Mouse (Mus musculus): Measurements from ENCODE around the gene Trcg1. TPM values are rescaled to one million over a fixed set of nuclear protein-coding genes. Genes with fewer than 3 reads are reported as not detected.
A peak's percentile ranks its signal among the peaks of the same experiment; 100 is the strongest.
"Not testable (repeated sequence)": the region's sequence is repeated elsewhere in the genome, so short reads cannot be mapped to it uniquely, and the experiment has no call there.

Trcg1 gene
- polyA plus RNA-seq (2014; fragmentation: Nextera tagmentation; extraction: Ambion mirVana), result not detected in 2 replicates

DNA sequence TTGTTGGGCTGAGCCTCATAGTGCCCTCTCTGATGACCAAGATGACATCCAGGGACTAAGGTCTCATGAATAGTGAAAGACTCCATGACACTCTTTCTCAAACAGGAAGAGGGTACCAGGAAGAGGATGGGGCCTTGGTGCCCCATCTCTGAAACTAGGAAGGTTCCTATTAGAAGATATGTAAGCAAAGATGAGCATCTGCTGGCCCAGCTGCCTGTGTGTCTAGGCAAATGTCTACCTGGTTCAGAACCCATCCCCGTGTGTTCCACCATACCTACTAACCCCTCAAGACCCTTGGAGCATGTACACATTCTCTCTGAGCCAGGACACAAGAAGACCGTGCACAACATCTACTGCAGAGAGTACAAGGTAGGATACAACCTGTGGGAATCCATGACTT is at the start of gene Trcg1:
TSS of gene Trcg1 (plus strand) at position 301 of the 400 bp plus-strand sequence.
- DNase-seq (ENCODE audit: low spot score), result no peak
- 75% methylated on average over 2 of the region's 2 CpGs for WGBS
- H3K36me3 ChIP-seq (ENCODE audit: control insufficient read depth, insufficient read depth, low read length), result no peaks in the 10 kb centered on the region
- H3K27ac ChIP-seq (replicated peaks; ENCODE audit: low read depth, low read length), result no peak within 1 kb of the TSS
- H3K4me2 ChIP-seq (ENCODE audit: low read depth, low read length), result no peak within 1 kb of the TSS
- no peak for ATAC-seq (ENCODE audit: low read depth)
- no peaks in the 10 kb centered on the region for H3K9me3 ChIP-seq (ENCODE audit: control insufficient read depth, low read length)
- no peaks in the 10 kb centered on the region for H3K4me1 ChIP-seq (ENCODE audit: control insufficient read depth, insufficient read depth, low read length)
- H3K9ac ChIP-seq (ENCODE audit: low read depth, low read length), result no peak within 1 kb of the TSS
- H3K4me3 ChIP-seq (ENCODE audit: low read depth, low read length), result no peak within 1 kb of the TSS
- H3K27me3 ChIP-seq (replicated peaks; ENCODE audit: control insufficient read depth, insufficient read depth, low read length), result no peaks in the 10 kb centered on the region

DNA sequence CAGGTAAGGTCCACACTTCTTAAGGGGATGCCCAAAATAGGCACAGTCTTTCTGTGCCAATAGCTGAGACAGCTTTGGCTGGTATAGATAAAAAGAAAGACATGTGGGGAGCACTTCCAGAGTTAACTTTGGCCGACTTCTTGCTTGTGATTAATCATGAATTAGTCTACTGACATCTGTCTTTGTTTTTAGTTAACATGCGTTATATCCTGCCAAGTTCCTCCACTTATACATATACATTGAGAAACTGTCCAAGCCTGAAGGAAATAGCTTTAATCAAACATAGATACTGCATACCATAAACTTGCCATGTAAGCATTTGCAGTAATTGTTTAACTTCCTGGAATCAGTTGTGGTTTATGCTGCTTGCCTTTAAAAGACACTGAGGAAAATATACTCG is 39.6 kb upstream of the Trcg1 start:
- 52% methylated on average over 3 of the region's 3 CpGs for WGBS
- no peak overlapping the region for H3K27ac ChIP-seq (replicated peaks; ENCODE audit: low read depth, low read length)
- H3K36me3 ChIP-seq (ENCODE audit: control insufficient read depth, insufficient read depth, low read length), result no peaks in the 10 kb centered on the region
- peak; percentile 23 for DNase-seq (ENCODE audit: low spot score)
- H3K9ac ChIP-seq (ENCODE audit: low read depth, low read length), result no peak overlapping the region
- no peaks in the 10 kb centered on the region for H3K27me3 ChIP-seq (replicated peaks; ENCODE audit: control insufficient read depth, insufficient read depth, low read length)
- no peak for ATAC-seq (ENCODE audit: low read depth)
- H3K4me3 ChIP-seq (ENCODE audit: low read depth, low read length), result no peak overlapping the region
- no peaks in the 10 kb centered on the region for H3K9me3 ChIP-seq (ENCODE audit: control insufficient read depth, low read length)
- H3K4me1 ChIP-seq (ENCODE audit: control insufficient read depth, insufficient read depth, low read length), result no peaks in the 10 kb centered on the region
- no peak overlapping the region for H3K4me2 ChIP-seq (ENCODE audit: low read depth, low read length)

DNA sequence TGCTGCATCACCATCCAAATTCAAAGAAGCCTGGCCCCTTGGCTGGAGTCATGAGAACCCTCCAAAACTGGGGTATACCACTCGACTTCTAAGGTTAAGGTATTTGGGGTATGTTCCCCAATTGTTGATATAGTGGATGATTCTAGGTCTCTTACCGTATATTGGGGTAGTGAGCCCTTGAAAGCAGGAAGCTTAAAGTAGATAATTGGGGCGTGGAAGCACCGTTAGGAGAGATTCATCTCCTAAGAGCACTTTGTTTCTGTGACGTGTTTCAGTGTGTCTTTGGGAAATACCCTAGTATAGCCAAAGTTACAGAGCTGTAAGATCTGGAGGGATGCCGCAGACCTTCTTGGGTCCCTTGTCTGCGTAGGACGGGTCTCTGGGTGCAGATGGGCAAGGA is 38.9 kb upstream of the Trcg1 start:
- no peak overlapping the region for H3K9ac ChIP-seq (ENCODE audit: low read depth, low read length)
- 77% methylated on average over 8 of the region's 8 CpGs for WGBS

DNA sequence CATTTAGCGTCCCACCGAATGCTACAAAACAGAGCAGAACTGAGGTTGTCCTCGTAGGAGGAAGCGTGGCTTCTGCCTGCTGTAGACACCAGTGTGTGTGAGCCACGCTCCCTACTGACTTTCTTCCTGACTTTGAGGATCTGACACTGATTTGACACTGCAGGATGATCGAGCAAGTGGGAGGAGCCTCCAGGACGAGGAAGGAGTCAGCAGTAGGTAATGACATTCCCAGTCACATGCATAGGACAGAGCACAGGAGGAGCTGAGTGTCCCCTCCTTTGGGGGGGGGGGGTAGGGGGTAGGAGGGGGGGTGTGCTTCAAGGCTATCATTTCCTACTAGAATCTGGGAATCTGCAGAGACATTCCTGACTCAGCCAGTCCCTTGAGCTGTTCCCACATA is 33.4 kb upstream of the Trcg1 start:
- Histone ChIP-seq H3K9me3 (ENCODE audit: control insufficient read depth, low read length) (no peaks in the 10 kb centered on the region), H3K9ac (ENCODE audit: low read depth, low read length) (no peak overlapping the region), H3K4me1 (ENCODE audit: control insufficient read depth, insufficient read depth, low read length) (no peaks in the 10 kb centered on the region), H3K27me3 (replicated peaks; ENCODE audit: control insufficient read depth, insufficient read depth, low read length) (no peaks in the 10 kb centered on the region), H3K4me2 (ENCODE audit: low read depth, low read length) (no peak overlapping the region), H3K4me3 (ENCODE audit: low read depth, low read length) (no peak overlapping the region), H3K27ac (replicated peaks; ENCODE audit: low read depth, low read length) (no peak overlapping the region), H3K36me3 (ENCODE audit: control insufficient read depth, insufficient read depth, low read length) (no peaks in the 10 kb centered on the region)
- no peak for ATAC-seq (ENCODE audit: low read depth)
- 74% methylated on average over 7 of the region's 7 CpGs for WGBS
- DNase-seq (ENCODE audit: low spot score), result no peak

More for the DNA sequence above, 38.9 kb upstream of the Trcg1 start:
- Histone ChIP-seq H3K4me1 (ENCODE audit: control insufficient read depth, insufficient read depth, low read length) (no peaks in the 10 kb centered on the region), H3K27ac (replicated peaks; ENCODE audit: low read depth, low read length) (no peak overlapping the region), H3K4me3 (ENCODE audit: low read depth, low read length) (no peak overlapping the region), H3K27me3 (replicated peaks; ENCODE audit: control insufficient read depth, insufficient read depth, low read length) (no peaks in the 10 kb centered on the region), H3K9me3 (ENCODE audit: control insufficient read depth, low read length) (no peaks in the 10 kb centered on the region), H3K4me2 (ENCODE audit: low read depth, low read length) (no peak overlapping the region), H3K36me3 (ENCODE audit: control insufficient read depth, insufficient read depth, low read length) (no peaks in the 10 kb centered on the region)
- ATAC-seq (ENCODE audit: low read depth), result no peak
- DNase-seq (ENCODE audit: low spot score), result no peak

DNA sequence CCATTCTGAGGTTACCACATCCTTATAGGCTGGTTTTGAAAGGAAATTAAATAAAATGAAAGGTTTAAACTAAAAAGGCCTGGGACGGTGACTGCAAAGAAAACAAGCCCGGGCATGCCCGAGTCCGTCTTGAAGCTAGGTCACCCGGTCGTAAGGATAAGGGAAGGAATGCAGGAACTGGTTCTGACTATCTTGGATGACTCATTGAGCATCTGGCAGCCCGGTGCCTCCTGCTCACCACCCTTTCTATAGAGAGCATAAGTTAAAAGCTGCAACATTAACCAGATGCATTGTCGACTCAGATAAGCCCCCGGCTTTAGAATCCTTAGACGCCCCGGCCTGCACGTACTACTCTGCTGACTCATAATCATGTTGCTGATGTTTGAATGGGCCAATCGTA is 32.8 kb upstream of the Trcg1 start:
- H3K4me1 ChIP-seq (ENCODE audit: control insufficient read depth, insufficient read depth, low read length); H3K4me3 ChIP-seq (ENCODE audit: low read depth, low read length); H3K9ac ChIP-seq (ENCODE audit: low read depth, low read length); H3K4me2 ChIP-seq (ENCODE audit: low read depth, low read length); ATAC-seq (ENCODE audit: low read depth); H3K36me3 ChIP-seq (ENCODE audit: control insufficient read depth, insufficient read depth, low read length); H3K9me3 ChIP-seq (ENCODE audit: control insufficient read depth, low read length); H3K27ac ChIP-seq (replicated peaks; ENCODE audit: low read depth, low read length); DNase-seq (ENCODE audit: low spot score); H3K27me3 ChIP-seq (replicated peaks; ENCODE audit: control insufficient read depth, insufficient read depth, low read length): not testable (repeated sequence)
- WGBS, result 84% methylated on average over 12 of the region's 13 CpGs

DNA sequence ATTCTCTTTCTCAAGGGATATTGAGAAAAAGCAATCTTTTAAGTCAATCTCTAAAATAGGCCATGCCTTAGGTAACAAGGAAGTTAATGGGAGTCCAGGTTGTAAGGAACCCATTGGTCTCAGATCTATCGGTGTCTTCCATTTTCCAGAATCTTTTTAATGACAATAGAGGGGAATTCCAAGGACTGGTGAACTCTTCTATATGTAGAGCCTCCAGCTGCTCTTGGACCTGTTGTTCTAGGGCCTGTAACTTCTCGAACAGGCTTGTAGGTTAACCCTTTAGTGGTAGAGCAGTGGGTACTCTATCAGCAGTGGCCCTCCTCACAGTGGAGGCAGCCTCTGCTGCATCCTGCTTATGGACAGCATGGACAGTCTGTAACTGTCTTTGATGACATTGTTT is 29.5 kb upstream of the Trcg1 start:
- WGBS, result 56% methylated on average over 2 of the region's 2 CpGs
- Histone ChIP-seq H3K9me3 (ENCODE audit: control insufficient read depth, low read length) (no peaks in the 10 kb centered on the region), H3K4me3 (ENCODE audit: low read depth, low read length) (no peak overlapping the region), H3K4me2 (ENCODE audit: low read depth, low read length) (no peak overlapping the region), H3K27me3 (replicated peaks; ENCODE audit: control insufficient read depth, insufficient read depth, low read length) (no peaks in the 10 kb centered on the region), H3K9ac (ENCODE audit: low read depth, low read length) (no peak overlapping the region), H3K36me3 (ENCODE audit: control insufficient read depth, insufficient read depth, low read length) (no peaks in the 10 kb centered on the region), H3K27ac (replicated peaks; ENCODE audit: low read depth, low read length) (no peak overlapping the region), H3K4me1 (ENCODE audit: control insufficient read depth, insufficient read depth, low read length) (no peaks in the 10 kb centered on the region)
- ATAC-seq (ENCODE audit: low read depth) (no peak), DNase-seq (ENCODE audit: low spot score) (no peak)

DNA sequence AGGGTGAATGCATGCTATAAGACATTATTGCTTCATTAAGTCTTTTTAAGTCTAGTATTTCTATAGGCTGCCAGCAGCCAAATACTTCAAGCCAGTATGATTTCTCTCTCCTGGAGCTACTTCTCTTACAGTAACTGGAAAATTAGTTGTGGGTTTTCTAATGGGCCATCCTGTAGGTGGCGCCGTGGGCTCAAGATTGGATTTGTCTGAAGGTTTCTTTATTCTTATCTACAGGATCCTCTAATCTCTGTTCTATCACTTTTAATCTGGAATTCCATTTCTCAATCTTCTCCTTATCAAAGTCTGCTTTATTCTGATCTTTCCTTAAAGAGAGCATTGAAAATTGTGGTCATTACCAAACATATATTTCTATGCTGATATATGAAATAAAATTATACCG is 27.0 kb upstream of the Trcg1 start:
- no peaks in the 10 kb centered on the region for H3K36me3 ChIP-seq (ENCODE audit: control insufficient read depth, insufficient read depth, low read length)
- H3K4me2 ChIP-seq (ENCODE audit: low read depth, low read length), result no peak overlapping the region
- no peaks in the 10 kb centered on the region for H3K27me3 ChIP-seq (replicated peaks; ENCODE audit: control insufficient read depth, insufficient read depth, low read length)
- no peak overlapping the region for H3K9ac ChIP-seq (ENCODE audit: low read depth, low read length)
- H3K9me3 ChIP-seq (ENCODE audit: control insufficient read depth, low read length), result no peaks in the 10 kb centered on the region
- 31% methylated on average over 3 of the region's 3 CpGs for WGBS
- H3K4me3 ChIP-seq (ENCODE audit: low read depth, low read length), result no peak overlapping the region
- H3K27ac ChIP-seq (replicated peaks; ENCODE audit: low read depth, low read length), result no peak overlapping the region
- H3K4me1 ChIP-seq (ENCODE audit: control insufficient read depth, insufficient read depth, low read length), result no peaks in the 10 kb centered on the region
- DNase-seq (ENCODE audit: low spot score) (peak; percentile 49), ATAC-seq (ENCODE audit: low read depth) (no peak)

DNA sequence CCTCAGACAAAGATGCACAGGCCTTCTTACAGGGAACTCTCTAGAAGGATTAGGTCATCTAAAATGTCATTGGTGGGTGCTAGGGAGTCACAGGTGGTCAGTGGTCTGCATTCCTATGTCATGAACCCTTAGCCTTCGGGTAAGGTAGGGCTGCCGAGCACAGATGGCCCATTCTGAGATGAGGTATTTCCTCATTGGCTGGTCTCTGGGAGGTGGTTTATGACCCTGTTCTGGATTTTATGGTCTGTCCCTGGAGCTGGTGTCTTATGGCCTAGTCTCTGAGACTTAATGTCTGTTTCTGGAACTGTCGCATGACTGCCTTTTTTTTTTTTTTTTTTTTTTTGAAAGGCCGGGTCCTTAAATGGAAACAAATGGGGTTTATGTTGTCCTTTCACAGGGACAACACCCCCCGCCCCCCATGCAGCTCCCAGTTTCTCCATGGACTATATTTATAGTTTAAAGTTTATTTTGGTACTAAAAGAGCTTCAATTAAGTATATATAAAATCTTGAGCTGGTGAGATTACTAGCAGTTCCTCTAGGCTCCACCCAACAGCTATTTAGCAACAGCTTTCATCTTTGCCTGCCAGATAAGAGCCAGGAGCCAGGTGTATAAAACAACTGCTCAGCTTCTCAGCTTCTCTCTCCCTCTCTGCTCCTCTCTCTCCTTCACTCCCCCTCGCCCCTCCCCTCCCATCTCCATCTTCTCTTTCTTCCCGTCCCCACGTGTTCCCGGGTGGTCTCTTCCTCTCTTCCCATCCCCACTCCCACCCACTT is 23.7 kb upstream of the Trcg1 start:
- no peaks in the 10 kb centered on the region for H3K36me3 ChIP-seq (ENCODE audit: control insufficient read depth, insufficient read depth, low read length)
- ATAC-seq (ENCODE audit: low read depth) (no peak), DNase-seq (ENCODE audit: low spot score) (no peak)
- no peak overlapping the region for H3K27ac ChIP-seq (replicated peaks; ENCODE audit: low read depth, low read length)
- H3K4me1 ChIP-seq (ENCODE audit: control insufficient read depth, insufficient read depth, low read length), result no peaks in the 10 kb centered on the region
- WGBS, result 56% methylated on average over 9 of the region's 9 CpGs
- no peak overlapping the region for H3K9ac ChIP-seq (ENCODE audit: low read depth, low read length)
- no peak overlapping the region for H3K4me2 ChIP-seq (ENCODE audit: low read depth, low read length)
- H3K9me3 ChIP-seq (ENCODE audit: control insufficient read depth, low read length), result no peaks in the 10 kb centered on the region
- no peak overlapping the region for H3K4me3 ChIP-seq (ENCODE audit: low read depth, low read length)
- no peaks in the 10 kb centered on the region for H3K27me3 ChIP-seq (replicated peaks; ENCODE audit: control insufficient read depth, insufficient read depth, low read length)

DNA sequence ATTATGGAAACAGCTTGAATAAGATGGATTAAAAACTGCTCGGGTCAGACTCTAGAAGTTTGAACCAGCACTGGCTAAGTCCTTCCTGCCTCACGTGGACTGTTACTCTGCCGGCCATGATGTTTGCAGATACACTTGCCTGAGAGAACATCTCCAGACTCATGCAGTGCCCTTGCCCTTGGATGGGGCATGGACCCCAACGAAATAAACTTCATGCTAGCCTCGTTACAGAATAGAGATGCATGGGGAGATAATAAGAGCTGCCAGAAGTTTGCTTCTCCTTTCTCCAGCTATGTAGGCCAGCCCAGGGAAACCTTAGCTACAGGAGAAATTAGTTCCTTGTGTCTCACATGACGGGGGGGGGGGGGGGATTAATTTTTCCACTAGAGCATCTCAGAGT is 21.9 kb upstream of the Trcg1 start:
- Histone ChIP-seq H3K4me3 (ENCODE audit: low read depth, low read length) (no peak overlapping the region), H3K27ac (replicated peaks; ENCODE audit: low read depth, low read length) (no peak overlapping the region), H3K4me2 (ENCODE audit: low read depth, low read length) (no peak overlapping the region), H3K27me3 (replicated peaks; ENCODE audit: control insufficient read depth, insufficient read depth, low read length) (no peaks in the 10 kb centered on the region), H3K9me3 (ENCODE audit: control insufficient read depth, low read length) (no peaks in the 10 kb centered on the region), H3K9ac (ENCODE audit: low read depth, low read length) (no peak overlapping the region), H3K36me3 (ENCODE audit: control insufficient read depth, insufficient read depth, low read length) (no peaks in the 10 kb centered on the region), H3K4me1 (ENCODE audit: control insufficient read depth, insufficient read depth, low read length) (no peaks in the 10 kb centered on the region)
- no peak for DNase-seq (ENCODE audit: low spot score)
- no peak for ATAC-seq (ENCODE audit: low read depth)
- 66% methylated on average over 6 of the region's 6 CpGs for WGBS

Measured in embryonic facial prominence, embryonic 14.5 days (tissue).